Mouse (Mus musculus) liver, embryonic 14.5 days (tissue): ENCODE results near the gene Pdxk. TPM values are rescaled to one million over a fixed set of nuclear protein-coding genes. Genes with fewer than 3 reads are reported as not detected.

Source experiments
- ATAC-seq: fragments of 200-750 bp; cut with Nextera tagmentation; 2 replicates; pipeline ENCODE4 v1.8.0; 2017; ENCODE audit warnings: moderate number of reproducible peaks, mild to moderate bottlenecking, moderate library complexity; ENCODE audit not compliant: insufficient read depth
- DNase-seq, 3 experiments: peaks; one replicate each; pipeline ENCODE4 v3.0.0-alpha.2; 2012 to 2013; ENCODE audit warnings: low read depth in 3 of 3, low spot score in 3 of 3
- H3K27ac ChIP-seq: fragments of 300-500 bp; sonication (generic); 2 replicates; pipeline ENCODE4 v1.5.1; 2014; ENCODE audit warnings: moderate library complexity, mild to moderate bottlenecking, control low read depth, inconsistent platforms
- H3K27me3 ChIP-seq: fragments of 300-500 bp; sonication (generic); 2 replicates; pipeline ENCODE4 v1.6.1; 2014; ENCODE audit warnings: mild to moderate bottlenecking, low read length, moderate library complexity; ENCODE audit not compliant: control insufficient read depth, insufficient read depth
- H3K36me3 ChIP-seq: fragments of 300-500 bp; sonication (generic); replicated peaks from 2 replicates; pipeline ENCODE4 v1.6.1; 2014; ENCODE audit warnings: low read depth; ENCODE audit not compliant: control insufficient read depth, insufficient read depth
- H3K4me1 ChIP-seq, 2 experiments: fragments of 200-500 bp in 1 of 2; fragments of 300-500 bp in 1 of 2; sonication (generic) in 1 of 2; replicated peaks; 2 replicates each; pipeline ENCODE4 v1.6.1; 2012 to 2014; ENCODE audit warnings: antibody characterized with exemption in 1 of 2, inconsistent platforms in 1 of 2, low read length in 1 of 2; ENCODE audit not compliant: control insufficient read depth in 2 of 2, insufficient read depth in 2 of 2
- H3K4me2 ChIP-seq: fragments of 300-500 bp; sonication (generic); 2 replicates; pipeline ENCODE4 v1.6.1; 2014; ENCODE audit warnings: low read depth, mild to moderate bottlenecking, control low read depth, moderate library complexity
- H3K4me3 ChIP-seq, 2 experiments: fragments of 200-500 bp in 1 of 2; fragments of 300-500 bp in 1 of 2; sonication (generic) in 1 of 2; 2 replicates each; pipeline ENCODE4 v1.5.1; 2012 to 2014; ENCODE audit warnings: low read depth in 2 of 2, low read length in 2 of 2, mild to moderate bottlenecking in 2 of 2, control low read depth in 1 of 2, inconsistent platforms in 1 of 2, moderate library complexity in 1 of 2; ENCODE audit not compliant: insufficient read depth in 1 of 2
- H3K9ac ChIP-seq: fragments of 300-500 bp; sonication (generic); replicated peaks from 2 replicates; pipeline ENCODE4 v1.6.1; 2014; ENCODE audit warnings: mild to moderate bottlenecking, control low read depth, moderate library complexity
- H3K9me3 ChIP-seq: fragments of 300-500 bp; sonication (generic); 2 replicates; pipeline ENCODE4 v1.6.1; 2016; ENCODE audit warnings: low read length, mixed read lengths; ENCODE audit not compliant: control insufficient read depth
- CTCF ChIP-seq: IDR thresholded peaks from 2 replicates; pipeline ENCODE4 v1.5.1; 2016; ENCODE audit warnings: antibody characterized with exemption, low read depth, control low read depth
- EP300 ChIP-seq: IDR thresholded peaks from 2 replicates; pipeline ENCODE4 v1.6.1; 2016; ENCODE audit warnings: antibody characterized with exemption, low read depth
- WGBS: fragments of 180-500 bp; shearing (Covaris S2); extraction: QIAGEN DNeasy Blood & Tissue Kit; methylation state at CpG from one replicate; pipeline ENCODE4 v1.1.7; 2014; ENCODE audit not compliant: insufficient replicate concordance; 5-methylcytosine and 5-hydroxymethylcytosine counted together
- polyA plus RNA-seq, 2 experiments: library from polyadenylated mRNA; depleted of rRNA in 1 of 2; stranded (reverse) in 1 of 2; unstranded in 1 of 2; fragments of >200 nt; fragmentation: Nextera tagmentation in 1 of 2; extraction: Ambion mirVana in 1 of 2; gene quantifications; 2 replicates each; pipeline versions ENCODE4 v1.2.1 to v1.2.3; 2012 to 2014

The Pdxk gene
- polyA plus RNA-seq, 2 experiments: 2.9 to 3.3 TPM

- TF ChIP-seq EP300: no peak
- peak; percentile 100 for TF ChIP-seq CTCF
- DNase-seq (peak; percentile 85 to 89 (median 89)), ATAC-seq (peak; percentile 91)
- under 1% methylated on average over 70 of the region's 70 CpGs for WGBS
- peak within 1 kb of the TSS; percentile 88 for H3K9ac ChIP-seq
- peak within 1 kb of the TSS; percentile 77 to 88 for H3K4me3 ChIP-seq
- no peaks in the 10 kb centered on the region for H3K9me3 ChIP-seq
- H3K36me3 ChIP-seq: peaks cover 21% of the 10 kb centered on the region
- peak within 1 kb of the TSS; percentile 88 for H3K4me2 ChIP-seq
- peaks cover 0 to 2% of the 10 kb centered on the region in 2 experiments; a peak in 2 of 4 replicates for H3K4me1 ChIP-seq
- H3K27ac ChIP-seq: peak within 1 kb of the TSS; percentile 36
- no peaks in the 10 kb centered on the region for H3K27me3 ChIP-seq
These were observed 52.2 kb downstream of the Pdxk start, which contains the start of gene Rrp1 for GRCm38 (mm10) chr10:78412319-78413151. Gene Rrp1 (minus strand): TSS chr10:78413043.

- ATAC-seq (no peak), DNase-seq (no peak)
These were observed 52.9 kb downstream of the Pdxk start for GRCm38 (mm10) chr10:78411851-78412250.

GRCm38 (mm10) chr10:78409035-78409788 lies 55.6 kb downstream of the Pdxk start:
- H3K27me3 ChIP-seq: no peaks in the 10 kb centered on the region
- ATAC-seq (no peak), DNase-seq (no peak)
- peaks cover 3 to 9% of the 10 kb centered on the region in 2 experiments; a peak in 3 of 4 replicates for H3K4me1 ChIP-seq
- 79% methylated on average over 9 of the region's 9 CpGs for WGBS
- H3K9me3 ChIP-seq: no peaks in the 10 kb centered on the region
- H3K9ac ChIP-seq: no peak overlapping the region
- TF ChIP-seq EP300: no peak
- TF ChIP-seq CTCF: no peak
- H3K4me2 ChIP-seq: no peak overlapping the region
- peaks cover 42% of the 10 kb centered on the region for H3K36me3 ChIP-seq
- H3K4me3 ChIP-seq: no peak overlapping the region
- H3K27ac ChIP-seq: no peak overlapping the region

More at GRCm38 (mm10) chr10:78411851-78412250, 52.9 kb downstream of the Pdxk start:
- Histone ChIP-seq H3K27ac (no peak overlapping the region), H3K4me1 (peaks cover 3 to 8% of the 10 kb centered on the region in 2 experiments; a peak in 3 of 4 replicates), H3K27me3 (no peaks in the 10 kb centered on the region), H3K9ac (peak overlapping the region; percentile 88), H3K4me2 (peak overlapping the region; percentile 88), H3K4me3 (peak overlapping the region; percentile 77 to 88), H3K9me3 (no peaks in the 10 kb centered on the region), H3K36me3 (peaks cover 22% of the 10 kb centered on the region)
- TF ChIP-seq EP300 (no peak), CTCF (no peak)
- WGBS: 12% methylated on average over 8 of the region's 8 CpGs

GRCm38 (mm10) chr10:78407132-78407531 lies 57.6 kb downstream of the Pdxk start:
- Histone ChIP-seq H3K9ac (no peak overlapping the region), H3K36me3 (peaks cover 61% of the 10 kb centered on the region), H3K4me1 (peaks cover 3 to 9% of the 10 kb centered on the region in 2 experiments; a peak in 3 of 4 replicates), H3K4me3 (no peak overlapping the region), H3K4me2 (no peak overlapping the region), H3K9me3 (no peaks in the 10 kb centered on the region), H3K27me3 (no peaks in the 10 kb centered on the region), H3K27ac (no peak overlapping the region)
- TF ChIP-seq CTCF (no peak), EP300 (no peak)
- ATAC-seq (0 out of 2 replicates have a peak, but pooled peaks have one; percentile 42), DNase-seq (no peak)
- 37% methylated on average over 4 of the region's 4 CpGs for WGBS
